Mouse (Mus musculus): ENCODE measurements at regions not wholly inside any gene's neighbourhood (a gene's known extent, or its start where the extent isn't known, plus 50 kb on each side); places are given as distances from the start of the nearest gene placed in this dataset.

DNA sequence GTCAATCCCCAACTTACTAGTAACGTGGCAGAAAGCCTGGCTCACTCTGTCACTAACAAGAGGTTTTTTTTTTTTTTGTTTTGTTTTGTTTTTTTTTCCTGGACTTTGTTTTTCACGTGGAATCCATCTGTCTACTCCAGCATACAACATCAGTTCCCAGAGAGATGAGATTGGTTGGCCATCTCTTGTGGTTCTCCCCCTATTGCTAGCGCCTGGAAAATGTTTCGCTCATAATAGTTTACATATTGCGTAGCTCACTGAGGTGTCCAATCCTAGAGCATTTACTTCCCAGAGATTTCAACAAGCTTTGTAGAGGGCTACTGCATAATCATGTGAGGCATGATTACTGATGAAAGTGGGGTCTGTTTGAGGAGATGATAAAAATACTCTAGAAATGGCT is 360.1 kb downstream of the Gsdmc2 start:
- Histone ChIP-seq H3K4me1 (replicated peaks) (no peaks in the 10 kb centered on the region), H3K27ac (no peak overlapping the region), H3K27me3 (ENCODE audit: insufficient read depth, poor library complexity, severe bottlenecking) (no peaks in the 10 kb centered on the region), H3K9me3 (no peaks in the 10 kb centered on the region), H3K4me3 (no peak overlapping the region), H3K36me3 (no peaks in the 10 kb centered on the region)
- 80% methylated on average over 5 of the region's 5 CpGs for WGBS
- DNase-seq (ENCODE audit: low spot score), result no peak

DNA sequence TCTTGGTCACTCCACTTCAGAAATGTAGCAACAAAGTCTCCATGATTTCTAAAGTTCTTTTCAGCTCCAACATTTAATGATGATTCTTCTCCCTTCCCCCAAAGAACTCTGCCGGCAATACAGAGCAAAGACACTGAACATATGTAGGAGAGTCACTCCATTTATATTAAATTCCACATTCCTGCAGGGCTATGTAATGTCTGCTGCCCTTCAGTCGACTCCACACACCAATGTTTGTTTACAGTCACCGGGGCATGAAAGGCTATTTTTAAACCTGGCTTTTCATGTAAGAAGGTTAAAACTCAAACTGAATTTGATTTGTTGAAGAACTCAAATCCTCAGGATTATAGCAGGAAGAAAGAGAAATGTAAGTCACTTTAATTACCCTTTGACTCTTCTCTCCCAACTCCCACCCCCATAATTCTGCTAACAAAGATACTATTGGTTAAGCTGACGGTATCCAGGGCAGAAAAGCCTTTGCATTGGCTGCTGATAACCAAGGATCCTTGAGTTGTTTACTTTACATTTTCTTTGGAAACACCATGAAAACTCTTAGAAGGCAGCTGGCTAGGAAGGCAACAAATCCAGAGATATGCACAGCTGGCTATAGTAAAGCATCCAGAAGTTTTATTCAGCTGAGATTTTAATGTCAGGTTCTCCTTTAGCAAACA is 360.6 kb downstream of the Gsdmc2 start:
- H3K4me3 ChIP-seq, result no peak overlapping the region
- H3K27ac ChIP-seq, result no peak overlapping the region
- no peaks in the 10 kb centered on the region for H3K27me3 ChIP-seq (ENCODE audit: insufficient read depth, poor library complexity, severe bottlenecking)
- H3K9me3 ChIP-seq, result no peaks in the 10 kb centered on the region
- no peaks in the 10 kb centered on the region for H3K4me1 ChIP-seq (replicated peaks)
- DNase-seq (ENCODE audit: low spot score), result no peak
- H3K36me3 ChIP-seq, result no peaks in the 10 kb centered on the region
- WGBS, result 55% methylated on average over 4 of the region's 4 CpGs

DNA sequence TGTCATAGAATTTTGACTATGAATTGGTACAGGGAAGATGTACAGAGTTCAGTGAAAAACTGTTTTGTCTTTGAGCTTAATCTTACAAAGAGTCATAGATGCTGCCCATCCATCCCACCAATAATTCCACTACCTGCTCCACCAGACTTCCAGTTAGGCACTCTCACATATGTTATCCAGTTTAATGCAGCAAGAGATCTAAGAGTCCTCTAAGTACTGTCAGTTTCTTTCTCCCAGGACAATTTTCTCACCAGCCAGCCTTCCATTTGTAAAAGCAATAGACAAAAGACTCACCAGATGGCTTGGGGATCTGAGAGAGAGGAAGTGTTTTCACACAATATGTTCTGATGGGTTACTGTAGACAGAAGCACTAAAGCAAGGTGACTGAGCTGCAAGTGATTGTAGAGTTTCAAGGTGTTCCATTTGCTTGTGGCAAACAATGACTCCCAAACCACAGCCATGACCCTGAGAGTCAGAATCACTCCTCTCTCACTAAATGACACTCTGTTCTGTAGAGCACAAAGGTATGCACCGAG is 365.6 kb downstream of the Gsdmc2 start:
- no peaks in the 10 kb centered on the region for H3K27me3 ChIP-seq (ENCODE audit: insufficient read depth, poor library complexity, severe bottlenecking)
- H3K4me1 ChIP-seq (replicated peaks), result no peaks in the 10 kb centered on the region
- H3K27ac ChIP-seq, result no peak overlapping the region
- H3K36me3 ChIP-seq, result no peaks in the 10 kb centered on the region
- WGBS, result 67% methylated on average over 1 of the region's 1 CpGs
- no peak for DNase-seq (ENCODE audit: low spot score)
- no peak overlapping the region for H3K4me3 ChIP-seq
- no peaks in the 10 kb centered on the region for H3K9me3 ChIP-seq

DNA sequence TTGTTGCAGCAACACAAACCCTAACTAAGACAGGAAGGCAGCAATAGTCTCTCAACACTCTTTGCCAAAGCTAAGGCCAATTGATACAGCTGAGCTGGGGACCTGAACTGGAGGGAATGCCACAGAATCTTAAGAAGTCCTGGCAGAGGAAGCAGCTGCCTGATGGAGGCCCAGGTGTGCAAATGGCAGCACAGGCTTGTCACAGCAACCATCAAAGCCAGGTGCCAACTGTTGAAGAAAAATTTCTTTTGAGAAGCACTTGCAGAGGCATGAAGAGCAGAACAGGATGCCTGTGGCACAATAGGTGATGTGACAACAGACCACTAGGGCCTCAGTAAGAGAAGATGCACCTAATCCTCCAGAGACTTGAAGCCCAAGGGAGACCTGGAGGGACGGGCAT is 378.1 kb downstream of the Gsdmc2 start:
- no peaks in the 10 kb centered on the region for H3K36me3 ChIP-seq
- no peak for DNase-seq (ENCODE audit: low spot score)
- 82% methylated on average over 1 of the region's 1 CpGs for WGBS
- H3K4me3 ChIP-seq, result no peak overlapping the region
- H3K9me3 ChIP-seq, result no peaks in the 10 kb centered on the region
- H3K4me1 ChIP-seq (replicated peaks), result no peaks in the 10 kb centered on the region
- no peak overlapping the region for H3K27ac ChIP-seq
- no peaks in the 10 kb centered on the region for H3K27me3 ChIP-seq (ENCODE audit: insufficient read depth, poor library complexity, severe bottlenecking)

DNA sequence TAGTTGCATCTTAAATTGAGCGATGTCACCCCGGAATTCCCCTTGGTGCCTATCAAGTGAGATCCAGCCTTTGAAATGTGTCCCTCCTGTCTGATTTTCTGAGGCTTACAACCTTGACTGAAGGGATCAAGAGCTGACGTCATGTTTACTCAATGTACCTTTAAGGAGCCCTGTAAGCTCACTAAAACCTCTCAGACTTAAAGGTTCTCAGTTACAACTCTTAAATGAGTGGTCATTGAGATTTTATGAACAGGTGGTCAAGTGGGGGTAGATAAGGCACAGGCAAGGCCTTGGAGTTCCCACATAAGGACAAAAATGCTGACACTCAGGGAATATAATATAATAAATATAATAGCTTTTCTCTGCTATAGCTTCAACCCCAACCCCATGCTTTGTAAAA is 392.4 kb downstream of the Gsdmc2 start:
- H3K27me3 ChIP-seq (ENCODE audit: insufficient read depth, poor library complexity, severe bottlenecking), result no peaks in the 10 kb centered on the region
- WGBS, result 87% methylated on average over 3 of the region's 3 CpGs
- DNase-seq (ENCODE audit: low spot score), result no peak
- no peaks in the 10 kb centered on the region for H3K9me3 ChIP-seq
- H3K27ac ChIP-seq, result no peak overlapping the region
- no peaks in the 10 kb centered on the region for H3K4me1 ChIP-seq (replicated peaks)
- no peak overlapping the region for H3K4me3 ChIP-seq
- no peaks in the 10 kb centered on the region for H3K36me3 ChIP-seq

DNA sequence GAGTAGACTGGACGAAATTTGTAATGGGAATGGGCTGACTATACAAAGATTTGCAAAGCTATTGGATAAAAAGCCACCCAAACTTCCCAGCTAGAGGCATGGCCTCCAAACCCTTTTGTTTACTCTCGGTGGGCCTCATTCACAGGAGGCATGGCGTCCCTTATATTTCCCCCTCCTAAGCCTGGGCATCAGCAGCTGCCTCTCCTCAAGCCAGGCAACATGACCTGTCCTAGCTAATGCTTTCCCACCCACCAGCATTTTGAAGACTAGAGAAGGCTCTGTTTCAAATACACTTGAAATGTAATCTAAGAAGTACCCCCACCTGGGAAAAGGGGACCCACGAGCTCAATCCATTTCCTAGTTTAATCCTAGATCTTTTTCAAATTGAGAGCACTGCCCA is 398.7 kb downstream of the Gsdmc2 start:
- 72% methylated on average over 4 of the region's 4 CpGs for WGBS
- no peaks in the 10 kb centered on the region for H3K4me1 ChIP-seq (replicated peaks)
- H3K36me3 ChIP-seq, result no peaks in the 10 kb centered on the region
- H3K4me3 ChIP-seq, result no peak overlapping the region
- no peaks in the 10 kb centered on the region for H3K27me3 ChIP-seq (ENCODE audit: insufficient read depth, poor library complexity, severe bottlenecking)
- H3K27ac ChIP-seq, result no peak overlapping the region
- DNase-seq (ENCODE audit: low spot score), result no peak
- H3K9me3 ChIP-seq, result no peaks in the 10 kb centered on the region

DNA sequence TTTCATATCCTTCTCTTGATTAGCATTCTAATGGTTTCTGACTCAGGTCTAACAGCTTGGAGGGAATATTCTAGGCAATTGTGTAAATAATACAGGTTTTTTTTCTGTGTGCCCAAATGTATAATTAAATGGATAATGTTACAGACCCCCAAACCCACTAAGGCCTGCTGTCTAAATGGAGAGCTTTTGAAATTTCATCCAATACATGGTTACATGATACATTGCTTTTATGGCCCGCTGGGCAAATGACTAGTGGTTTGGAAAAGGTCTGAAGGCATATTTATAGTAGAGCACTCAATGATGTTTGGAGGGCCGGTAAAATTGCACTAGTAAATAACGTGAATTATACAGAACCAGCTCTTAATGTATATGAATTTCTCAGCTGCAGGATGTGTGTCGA is 400.0 kb downstream of the Gsdmc2 start:
- no peaks in the 10 kb centered on the region for H3K27me3 ChIP-seq (ENCODE audit: insufficient read depth, poor library complexity, severe bottlenecking)
- H3K4me3 ChIP-seq, result no peak overlapping the region
- no peak for DNase-seq (ENCODE audit: low spot score)
- H3K9me3 ChIP-seq, result no peaks in the 10 kb centered on the region
- 89% methylated on average over 4 of the region's 4 CpGs for WGBS
- no peak overlapping the region for H3K27ac ChIP-seq
- no peaks in the 10 kb centered on the region for H3K36me3 ChIP-seq
- no peaks in the 10 kb centered on the region for H3K4me1 ChIP-seq (replicated peaks)

DNA sequence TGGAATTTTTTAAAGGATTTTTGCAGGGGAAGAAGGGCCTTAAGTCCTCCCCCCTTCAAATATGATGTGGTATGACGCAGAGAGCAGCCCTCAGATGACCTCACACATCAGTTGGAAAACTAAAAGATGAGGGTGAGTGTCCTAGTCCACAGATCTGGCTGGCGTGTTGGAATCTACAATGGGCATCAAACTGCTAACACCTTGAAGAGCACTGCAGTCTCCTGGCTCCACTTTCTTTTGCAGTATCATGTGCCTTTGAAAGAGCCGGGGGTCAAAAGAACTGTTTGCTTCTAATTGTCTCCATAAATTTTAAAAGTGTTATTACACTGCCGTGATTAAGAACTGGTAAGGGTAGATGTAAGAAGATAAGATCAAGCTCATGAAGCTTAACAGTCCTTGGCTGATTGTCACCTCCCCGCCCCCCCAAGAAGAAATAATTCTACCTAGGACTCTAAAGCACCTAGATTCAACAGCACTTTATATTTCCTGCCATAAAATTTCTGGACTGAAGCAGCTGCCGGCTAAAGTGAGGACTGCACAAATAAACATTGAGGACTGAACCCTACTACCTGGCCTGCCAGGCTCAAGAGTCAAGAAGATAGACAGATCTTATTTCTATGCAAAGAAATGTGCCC is 402.7 kb downstream of the Gsdmc2 start:
- H3K4me1 ChIP-seq (replicated peaks), result no peaks in the 10 kb centered on the region
- no peak for DNase-seq (ENCODE audit: low spot score)
- H3K36me3 ChIP-seq, result no peaks in the 10 kb centered on the region
- no peaks in the 10 kb centered on the region for H3K27me3 ChIP-seq (ENCODE audit: insufficient read depth, poor library complexity, severe bottlenecking)
- WGBS, result 88% methylated on average over 6 of the region's 6 CpGs
- no peak overlapping the region for H3K4me3 ChIP-seq
- no peaks in the 10 kb centered on the region for H3K9me3 ChIP-seq
- no peak overlapping the region for H3K27ac ChIP-seq

DNA sequence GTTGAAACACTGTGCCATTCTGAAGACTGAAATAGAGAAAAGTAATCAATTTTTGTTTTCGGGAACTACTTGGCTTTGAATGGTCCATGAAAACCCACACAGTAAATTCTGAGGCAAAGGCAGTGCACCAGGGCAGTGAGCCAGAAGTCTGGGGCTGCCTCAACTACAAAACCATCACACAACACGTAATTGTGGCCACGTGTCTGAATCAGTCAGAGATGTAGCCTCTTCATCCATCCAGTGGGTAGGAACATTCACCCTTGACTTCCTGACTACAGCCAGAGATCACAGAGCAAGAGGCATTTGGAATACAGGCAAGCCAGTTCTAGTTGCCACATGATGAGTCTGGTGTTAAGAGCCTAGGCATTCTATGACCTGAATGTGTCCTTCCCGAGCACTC is 432.3 kb downstream of the Gsdmc2 start:
- Histone ChIP-seq H3K9me3 (no peaks in the 10 kb centered on the region), H3K4me1 (replicated peaks) (no peaks in the 10 kb centered on the region), H3K36me3 (no peaks in the 10 kb centered on the region), H3K4me3 (no peak overlapping the region), H3K27ac (no peak overlapping the region), H3K27me3 (ENCODE audit: insufficient read depth, poor library complexity, severe bottlenecking) (no peaks in the 10 kb centered on the region)
- 91% methylated on average over 4 of the region's 4 CpGs for WGBS
- DNase-seq (ENCODE audit: low spot score), result no peak

DNA sequence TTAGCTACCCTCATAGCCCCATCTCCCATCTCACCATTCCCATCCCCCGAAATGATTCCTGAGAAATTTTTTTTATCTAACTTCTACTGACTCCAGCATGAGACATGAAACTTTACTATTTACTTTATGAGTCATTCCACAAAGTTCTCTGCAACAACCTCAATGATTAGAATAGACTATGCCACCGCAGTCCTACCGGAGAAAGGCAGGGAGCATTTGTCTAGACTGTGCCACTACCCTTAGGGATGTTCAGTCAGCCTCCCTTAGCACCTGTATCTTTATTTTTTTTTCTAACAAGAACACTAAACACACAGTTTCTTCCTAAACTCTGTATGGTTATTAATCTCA is 433.2 kb downstream of the Gsdmc2 start:
- H3K9me3 ChIP-seq, result no peaks in the 10 kb centered on the region
- no peaks in the 10 kb centered on the region for H3K27me3 ChIP-seq (ENCODE audit: insufficient read depth, poor library complexity, severe bottlenecking)
- no peaks in the 10 kb centered on the region for H3K4me1 ChIP-seq (replicated peaks)
- no peak for DNase-seq (ENCODE audit: low spot score)
- 96% methylated on average over 3 of the region's 3 CpGs for WGBS
- H3K27ac ChIP-seq, result no peak overlapping the region
- no peaks in the 10 kb centered on the region for H3K36me3 ChIP-seq
- H3K4me3 ChIP-seq, result no peak overlapping the region

DNA sequence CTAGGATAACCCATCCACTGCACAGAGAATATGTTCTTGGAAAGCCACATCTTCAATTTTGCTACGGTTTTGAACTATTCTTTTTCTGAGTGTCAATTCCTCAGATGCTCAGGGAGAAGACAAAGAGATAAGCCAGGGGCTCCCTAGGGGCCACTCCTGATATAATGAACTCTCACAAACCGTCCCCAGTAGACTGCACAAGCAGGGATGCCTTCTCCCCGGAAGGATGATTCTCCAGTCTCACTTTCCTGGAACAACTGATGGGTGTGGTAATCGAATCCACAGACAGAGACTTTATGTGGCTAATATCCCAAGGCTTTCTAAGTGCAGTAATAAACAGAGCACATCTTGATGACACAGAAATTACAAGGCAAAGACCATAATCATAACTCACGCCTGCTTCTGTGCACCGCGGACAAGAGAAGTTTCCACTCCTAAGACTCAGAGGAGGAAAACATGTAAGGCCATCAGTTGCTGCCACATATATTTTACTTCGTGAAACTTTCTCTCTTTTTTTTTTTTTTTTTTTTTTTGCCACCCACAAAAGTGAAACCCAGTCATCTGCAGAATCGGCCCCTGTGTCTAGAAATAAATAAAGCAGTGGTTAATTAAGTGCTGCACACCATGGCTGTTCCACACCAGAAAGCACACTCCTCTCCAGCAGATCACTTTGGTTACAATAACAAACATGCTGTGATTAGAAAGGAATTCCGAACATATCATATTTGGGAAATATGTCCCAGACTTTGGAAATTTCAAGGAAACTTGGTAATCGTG is 433.8 kb downstream of the Gsdmc2 start:
- Histone ChIP-seq H3K4me1 (replicated peaks) (no peaks in the 10 kb centered on the region), H3K27me3 (ENCODE audit: insufficient read depth, poor library complexity, severe bottlenecking) (no peaks in the 10 kb centered on the region), H3K4me3 (no peak overlapping the region), H3K36me3 (no peaks in the 10 kb centered on the region), H3K27ac (no peak overlapping the region), H3K9me3 (no peaks in the 10 kb centered on the region)
- no peak for DNase-seq (ENCODE audit: low spot score)
- WGBS, result 73% methylated on average over 11 of the region's 11 CpGs

DNA sequence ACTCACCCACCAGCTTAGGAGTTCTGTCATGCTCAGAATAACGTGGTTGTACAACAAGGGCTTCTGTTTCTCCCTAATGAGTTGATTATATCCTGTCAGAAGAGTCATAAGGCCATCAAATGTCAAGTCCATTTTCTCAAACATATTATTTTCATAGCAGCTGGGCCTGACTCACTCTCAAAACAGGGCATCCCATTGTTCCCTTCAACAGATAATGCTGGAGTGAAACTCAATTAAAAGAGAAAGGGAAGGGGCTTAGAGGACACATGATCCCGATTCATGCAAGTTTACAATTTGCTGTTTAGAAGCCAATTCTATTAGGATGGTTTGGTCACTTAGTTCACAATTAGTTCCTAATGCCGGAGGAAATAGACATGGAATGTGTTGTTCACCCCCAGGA is 444.5 kb downstream of the Gsdmc2 start:
- no peak for DNase-seq (ENCODE audit: low spot score)
- Histone ChIP-seq H3K27me3 (ENCODE audit: insufficient read depth, poor library complexity, severe bottlenecking) (no peaks in the 10 kb centered on the region), H3K36me3 (no peaks in the 10 kb centered on the region), H3K9me3 (no peaks in the 10 kb centered on the region), H3K27ac (0 out of 2 replicates have a peak overlapping the region, but pooled peaks have one; percentile 12), H3K4me3 (no peak overlapping the region), H3K4me1 (replicated peaks) (peaks cover 5% of the 10 kb centered on the region; the same call in 1 of the 2 replicates)
- WGBS, result 59% methylated on average over 3 of the region's 3 CpGs

DNA sequence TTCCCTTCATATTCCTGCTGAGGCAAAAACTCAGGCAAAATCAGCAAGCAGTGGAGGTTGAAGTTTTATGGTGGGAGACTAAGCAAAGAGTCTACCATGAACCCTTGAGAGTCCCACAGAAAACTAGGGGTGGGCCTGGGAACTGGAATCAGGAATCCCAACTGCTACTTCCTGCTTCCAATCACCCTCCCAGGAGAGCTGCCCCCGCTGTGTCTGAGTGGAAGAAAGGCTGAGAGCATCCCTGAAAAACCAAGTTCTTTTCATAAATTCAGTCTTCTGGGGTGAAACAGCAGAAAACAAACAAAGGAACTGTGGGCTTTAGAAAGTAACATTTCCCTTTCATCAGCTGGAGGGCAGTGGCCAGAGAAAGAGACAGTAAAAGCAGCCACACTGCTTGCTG is 445.0 kb downstream of the Gsdmc2 start:
- Histone ChIP-seq H3K4me3 (no peak overlapping the region), H3K27me3 (ENCODE audit: insufficient read depth, poor library complexity, severe bottlenecking) (no peaks in the 10 kb centered on the region), H3K9me3 (no peaks in the 10 kb centered on the region), H3K27ac (peak overlapping the region; percentile 12; the same call in 1 of the 2 replicates), H3K36me3 (no peaks in the 10 kb centered on the region), H3K4me1 (replicated peaks) (peaks cover 5% of the 10 kb centered on the region; the same call in 1 of the 2 replicates)
- no peak for DNase-seq (ENCODE audit: low spot score)
- WGBS, result 63% methylated on average over 1 of the region's 1 CpGs
